Mouse (Mus musculus): ENCODE data around the gene Gfpt2. TPM values are rescaled to one million over a fixed set of nuclear protein-coding genes. Genes with fewer than 3 reads are reported as not detected.

The Gfpt2 gene
- polyA plus RNA-seq, 2 experiments: 24.8 to 27.4 TPM

GRCm38 (mm10) chr11:49847071-49847810 lies 53.3 kb downstream of the Gfpt2 start:
- no peak for ATAC-seq (ENCODE audit: low FRiP score, low read depth)
- Histone ChIP-seq H3K27me3 (ENCODE audit: control insufficient read depth, insufficient read depth, low read length) (no peaks in the 10 kb centered on the region), H3K9me3 (ENCODE audit: control insufficient read depth, low read length) (no peaks in the 10 kb centered on the region), H3K4me1 (ENCODE audit: control insufficient read depth, insufficient read depth, low read length) (peaks cover 13% of the 10 kb centered on the region), H3K4me2 (replicated peaks; ENCODE audit: low read depth, low read length, severe bottlenecking) (peak overlapping the region; percentile 84), H3K27ac (replicated peaks; ENCODE audit: low read depth, low read length) (peak overlapping the region; percentile 63), H3K9ac (ENCODE audit: low read depth, low read length, severe bottlenecking) (peak overlapping the region; percentile 89), H3K36me3 (ENCODE audit: control insufficient read depth, insufficient read depth, low read length) (no peaks in the 10 kb centered on the region), H3K4me3 (replicated peaks; ENCODE audit: low read length) (peak overlapping the region; percentile 90)
- no peak for DNase-seq (ENCODE audit: low spot score)
- 9% methylated on average over 29 of the region's 29 CpGs for WGBS
- no peak for TF ChIP-seq POLR2A (IDR thresholded peaks at IDR 0.05; ENCODE audit: borderline replicate concordance, extremely low read depth, insufficient read depth, insufficient read length)

- H3K27ac ChIP-seq (replicated peaks; ENCODE audit: low read depth, low read length): no peak overlapping the region
- no peaks in the 10 kb centered on the region for H3K27me3 ChIP-seq (ENCODE audit: control insufficient read depth, insufficient read depth, low read length)
- WGBS: 81% methylated on average over 2 of the region's 2 CpGs
- peaks cover 13% of the 10 kb centered on the region for H3K4me1 ChIP-seq (ENCODE audit: control insufficient read depth, insufficient read depth, low read length)
- peak overlapping the region; percentile 89; the same call in 1 of the 2 replicates for H3K9ac ChIP-seq (ENCODE audit: low read depth, low read length, severe bottlenecking)
- no peaks in the 10 kb centered on the region for H3K36me3 ChIP-seq (ENCODE audit: control insufficient read depth, insufficient read depth, low read length)
- no peak for TF ChIP-seq POLR2A (IDR thresholded peaks at IDR 0.05; ENCODE audit: borderline replicate concordance, extremely low read depth, insufficient read depth, insufficient read length)
- ATAC-seq (ENCODE audit: low FRiP score, low read depth) (no peak), DNase-seq (ENCODE audit: low spot score) (no peak)
- peak overlapping the region; percentile 84 for H3K4me2 ChIP-seq (replicated peaks; ENCODE audit: low read depth, low read length, severe bottlenecking)
- peak overlapping the region; percentile 90 for H3K4me3 ChIP-seq (replicated peaks; ENCODE audit: low read length)
- H3K9me3 ChIP-seq (ENCODE audit: control insufficient read depth, low read length): no peaks in the 10 kb centered on the region
Measured at GRCm38 (mm10) chr11:49847811-49848078, 53.8 kb downstream of the Gfpt2 start.

GRCm38 (mm10) chr11:49848080-49848815 lies 54.3 kb downstream of the Gfpt2 start:
- Histone ChIP-seq H3K27ac (replicated peaks; ENCODE audit: low read depth, low read length) (no peak overlapping the region), H3K9ac (ENCODE audit: low read depth, low read length, severe bottlenecking) (peak overlapping the region; percentile 89), H3K4me2 (replicated peaks; ENCODE audit: low read depth, low read length, severe bottlenecking) (0 out of 2 replicates have a peak overlapping the region, but pooled peaks have one; percentile 0), H3K9me3 (ENCODE audit: control insufficient read depth, low read length) (no peaks in the 10 kb centered on the region), H3K36me3 (ENCODE audit: control insufficient read depth, insufficient read depth, low read length) (no peaks in the 10 kb centered on the region), H3K4me1 (ENCODE audit: control insufficient read depth, insufficient read depth, low read length) (peaks cover 13% of the 10 kb centered on the region), H3K4me3 (replicated peaks; ENCODE audit: low read length) (0 out of 2 replicates have a peak overlapping the region, but pooled peaks have one; percentile 7), H3K27me3 (ENCODE audit: control insufficient read depth, insufficient read depth, low read length) (no peaks in the 10 kb centered on the region)
- no peak for ATAC-seq (ENCODE audit: low FRiP score, low read depth)
- TF ChIP-seq POLR2A (IDR thresholded peaks at IDR 0.05; ENCODE audit: borderline replicate concordance, extremely low read depth, insufficient read depth, insufficient read length): no peak
- no peak for DNase-seq (ENCODE audit: low spot score)
- WGBS: 64% methylated on average over 4 of the region's 4 CpGs

- Histone ChIP-seq H3K36me3 (ENCODE audit: control insufficient read depth, insufficient read depth, low read length) (peaks cover 9% of the 10 kb centered on the region; the same call in 1 of the 2 replicates), H3K27me3 (ENCODE audit: control insufficient read depth, insufficient read depth, low read length) (no peaks in the 10 kb centered on the region), H3K4me3 (replicated peaks; ENCODE audit: low read length) (no peak overlapping the region), H3K4me2 (replicated peaks; ENCODE audit: low read depth, low read length, severe bottlenecking) (no peak overlapping the region), H3K4me1 (ENCODE audit: control insufficient read depth, insufficient read depth, low read length) (peaks cover 13% of the 10 kb centered on the region), H3K27ac (replicated peaks; ENCODE audit: low read depth, low read length) (no peak overlapping the region), H3K9me3 (ENCODE audit: control insufficient read depth, low read length) (no peaks in the 10 kb centered on the region), H3K9ac (ENCODE audit: low read depth, low read length, severe bottlenecking) (no peak overlapping the region)
- TF ChIP-seq POLR2A (IDR thresholded peaks at IDR 0.05; ENCODE audit: borderline replicate concordance, extremely low read depth, insufficient read depth, insufficient read length): no peak
- DNase-seq (ENCODE audit: low spot score): no peak
- 95% methylated on average over 7 of the region's 7 CpGs for WGBS
- no peak for ATAC-seq (ENCODE audit: low FRiP score, low read depth)
Measured at GRCm38 (mm10) chr11:49850331-49850730, 56.4 kb downstream of the Gfpt2 start.

GRCm38 (mm10) chr11:49855144-49855543 lies 61.2 kb downstream of the Gfpt2 start:
- WGBS: 85% methylated on average over 5 of the region's 5 CpGs
- no peak overlapping the region for H3K4me3 ChIP-seq (replicated peaks; ENCODE audit: low read length)
- DNase-seq (ENCODE audit: low spot score) (no peak), ATAC-seq (ENCODE audit: low FRiP score, low read depth) (no peak)
- H3K27me3 ChIP-seq (ENCODE audit: control insufficient read depth, insufficient read depth, low read length): no peaks in the 10 kb centered on the region
- H3K9ac ChIP-seq (ENCODE audit: low read depth, low read length, severe bottlenecking): no peak overlapping the region
- no peaks in the 10 kb centered on the region for H3K9me3 ChIP-seq (ENCODE audit: control insufficient read depth, low read length)
- no peak overlapping the region for H3K4me2 ChIP-seq (replicated peaks; ENCODE audit: low read depth, low read length, severe bottlenecking)
- TF ChIP-seq POLR2A (IDR thresholded peaks at IDR 0.05; ENCODE audit: borderline replicate concordance, extremely low read depth, insufficient read depth, insufficient read length): no peak
- H3K27ac ChIP-seq (replicated peaks; ENCODE audit: low read depth, low read length): no peak overlapping the region
- peaks cover 22% of the 10 kb centered on the region for H3K36me3 ChIP-seq (ENCODE audit: control insufficient read depth, insufficient read depth, low read length)
- H3K4me1 ChIP-seq (ENCODE audit: control insufficient read depth, insufficient read depth, low read length): no peaks in the 10 kb centered on the region
